Mouse (Mus musculus) G1E (cell line): ENCODE data around the gene Icosl.

Experiments used
- CTCF ChIP-seq: IDR thresholded peaks from 2 replicates; pipeline ENCODE4 v1.5.1; 2012; ENCODE audit warnings: low read depth, low read length, inconsistent platforms, mixed read lengths
- TAL1 ChIP-seq: conservative IDR thresholded peaks from 2 replicates; pipeline ENCODE4 v1.6.1; 2012; ENCODE audit warnings: low read depth, low read length, inconsistent platforms, mixed read lengths

DNA sequence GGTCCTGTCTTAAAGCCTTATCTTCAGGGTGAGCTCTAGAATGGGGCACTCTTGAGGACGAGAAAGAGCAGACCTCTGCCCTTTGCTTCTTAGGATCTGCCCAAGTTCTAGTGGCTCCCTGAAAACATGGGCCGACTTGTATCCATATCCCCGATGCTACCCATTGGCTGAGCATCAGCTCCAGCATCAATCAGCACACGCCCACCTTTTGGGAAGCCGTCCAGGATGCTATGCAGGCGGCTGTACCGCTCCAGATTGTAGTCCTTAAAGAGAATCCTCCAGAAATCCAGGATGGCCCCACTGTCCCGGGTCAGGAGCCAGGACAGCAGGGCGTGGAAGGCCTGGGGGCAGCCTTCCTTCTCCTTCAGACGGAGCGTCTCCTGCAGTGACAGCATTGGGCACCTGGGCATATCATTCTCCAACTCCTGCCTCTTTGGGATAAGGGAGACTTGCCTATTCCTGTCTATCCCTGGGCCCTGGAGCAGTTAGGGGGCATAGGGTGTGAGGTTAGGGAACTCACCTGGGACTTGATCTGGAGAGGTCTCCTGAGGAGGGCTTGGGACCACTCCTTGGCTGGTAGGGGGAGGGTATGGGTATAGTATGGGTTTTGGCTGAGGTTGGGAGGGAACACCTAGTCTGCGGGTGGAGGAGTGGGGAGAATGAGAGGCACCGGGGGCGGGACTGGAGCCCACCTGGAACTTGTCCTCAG, 26.3 kb upstream of the Icosl start:
- TF ChIP-seq CTCF (no peak), TAL1 (no peak)
